Mouse (Mus musculus) ES-Bruce4 (cell line): ENCODE measurements at regions not wholly inside any gene's neighbourhood (a gene's known extent, or its start where the extent isn't known, plus 50 kb on each side); places are given as distances from the start of the nearest gene placed in this dataset.

Source experiments
- CTCF ChIP-seq: IDR thresholded peaks from one replicate; pipeline ENCODE4 v1.8.1; 2011; ENCODE audit warnings: low read depth, low read length
- POLR2A ChIP-seq: IDR thresholded peaks from one replicate; pipeline ENCODE4 v1.8.1; 2011; ENCODE audit warnings: low read length; ENCODE audit not compliant: insufficient read depth

- TF ChIP-seq POLR2A, result no peak
- no peak for TF ChIP-seq CTCF
Measured at GRCm38 (mm10) chr15:36941741-36942140, 65.8 kb downstream of the Zfp706 start.
